Mouse (Mus musculus) ES-E14 (cell line): Measurements from ENCODE around the gene Flii. TPM values are rescaled to one million over a fixed set of nuclear protein-coding genes. Genes with fewer than 3 reads are reported as not detected.
A peak's percentile ranks its signal among the peaks of the same experiment; 100 is the strongest.

Experiments used
- DNase-seq: peaks from one replicate; pipeline ENCODE4 v3.0.0-alpha.2; 2013; ENCODE audit warnings: low read depth, low spot score
- H3K27ac ChIP-seq: 2 replicates; pipeline ENCODE4 v1.5.1; 2012; ENCODE audit warnings: low read depth, mild to moderate bottlenecking, low read length, moderate library complexity, mixed read lengths; ENCODE audit not compliant: poor library complexity, insufficient read depth, severe bottlenecking
- H3K36me3 ChIP-seq: 2 replicates; pipeline ENCODE4 v1.6.1; 2012; ENCODE audit warnings: mild to moderate bottlenecking, low read length, moderate library complexity, mixed read lengths; ENCODE audit not compliant: control insufficient read depth, poor library complexity, insufficient read depth, severe bottlenecking
- H3K4me1 ChIP-seq, 2 experiments: fragments of 150-350 bp in 1 of 2; sonication (generic) in 1 of 2; 2 replicates each; pipeline ENCODE4 v1.6.1; 2012; ENCODE audit warnings: low read length in 2 of 2, mild to moderate bottlenecking in 1 of 2, mixed read lengths in 1 of 2; ENCODE audit not compliant: control insufficient read depth in 2 of 2, insufficient read depth in 2 of 2, poor library complexity in 1 of 2
- H3K4me3 ChIP-seq, 2 experiments: fragments of 150-350 bp in 1 of 2; sonication (generic) in 1 of 2; 2 replicates each; pipeline ENCODE4 v1.5.1; 2012; ENCODE audit warnings: low read length in 2 of 2, low read depth in 1 of 2, mild to moderate bottlenecking in 1 of 2, mixed read lengths in 1 of 2; ENCODE audit not compliant: insufficient read depth in 1 of 2, poor library complexity in 1 of 2, severe bottlenecking in 1 of 2
- H3K9ac ChIP-seq: 2 replicates; pipeline ENCODE4 v1.6.1; 2012; ENCODE audit warnings: low read depth, mild to moderate bottlenecking, low read length, mixed read lengths; ENCODE audit not compliant: poor library complexity, insufficient read depth, severe bottlenecking
- H3K9me3 ChIP-seq: fragments of 150-350 bp; sonication (generic); 2 replicates; pipeline ENCODE4 v1.6.1; 2012; ENCODE audit warnings: low read depth, mild to moderate bottlenecking, low read length; ENCODE audit not compliant: control insufficient read depth, insufficient read depth
- CHD2 ChIP-seq: IDR thresholded peaks from 2 replicates; pipeline ENCODE4 v1.6.1; 2014; ENCODE audit warnings: mild to moderate bottlenecking, low read depth, low read length, inconsistent platforms
- HCFC1 ChIP-seq: IDR thresholded peaks from 2 replicates; pipeline ENCODE4 v1.6.1; 2012; ENCODE audit warnings: low read length, inconsistent platforms, borderline replicate concordance; ENCODE audit not compliant: insufficient read depth
- MAFK ChIP-seq: IDR thresholded peaks from 2 replicates; pipeline ENCODE4 v1.6.1; 2014; ENCODE audit warnings: mild to moderate bottlenecking, low read depth, low read length, inconsistent platforms; ENCODE audit not compliant: insufficient read depth
- ZC3H11A ChIP-seq: IDR thresholded peaks from 2 replicates; pipeline ENCODE4 v1.6.1; 2012; ENCODE audit warnings: low read depth, mild to moderate bottlenecking, inconsistent platforms, low read length, borderline replicate concordance
- ZNF384 ChIP-seq: IDR thresholded peaks from 2 replicates; pipeline ENCODE4 v1.6.1; 2012; ENCODE audit warnings: low read depth, low read length, inconsistent platforms
- in situ Hi-C, 2 experiments: fragments of 600-800 bp; cut with MboI; formaldehyde crosslinking; loops; one replicate each; pipeline ENCODE4 v1.15.1; 2025; ENCODE audit warnings: low sequenced_read_pairs in 2 of 2, inconsistent platforms in 1 of 2; ENCODE audit not compliant: unreplicated experiment in 2 of 2
- total RNA-seq: library from RNA; depleted of rRNA; stranded (reverse); fragments of 300-350 nt; gene quantifications from 2 replicates; pipeline ENCODE4 v1.2.3, GENCODE M21; 2012

Gene Flii
- total RNA-seq, 1 experiment: 55.3 TPM

- DNase-seq: peak; percentile 87
- peak; percentile 45; the same call in 1 of the 2 replicates for TF ChIP-seq HCFC1
- no peak for TF ChIP-seq MAFK
- in situ Hi-C loops: no loop called here
Measured at GRCm38 (mm10) chr11:60728260-60728761, 1.2 kb upstream of the Flii start, which contains the start of gene Mief2. Gene Mief2 (plus strand): TSS chr11:60728398.

DNA sequence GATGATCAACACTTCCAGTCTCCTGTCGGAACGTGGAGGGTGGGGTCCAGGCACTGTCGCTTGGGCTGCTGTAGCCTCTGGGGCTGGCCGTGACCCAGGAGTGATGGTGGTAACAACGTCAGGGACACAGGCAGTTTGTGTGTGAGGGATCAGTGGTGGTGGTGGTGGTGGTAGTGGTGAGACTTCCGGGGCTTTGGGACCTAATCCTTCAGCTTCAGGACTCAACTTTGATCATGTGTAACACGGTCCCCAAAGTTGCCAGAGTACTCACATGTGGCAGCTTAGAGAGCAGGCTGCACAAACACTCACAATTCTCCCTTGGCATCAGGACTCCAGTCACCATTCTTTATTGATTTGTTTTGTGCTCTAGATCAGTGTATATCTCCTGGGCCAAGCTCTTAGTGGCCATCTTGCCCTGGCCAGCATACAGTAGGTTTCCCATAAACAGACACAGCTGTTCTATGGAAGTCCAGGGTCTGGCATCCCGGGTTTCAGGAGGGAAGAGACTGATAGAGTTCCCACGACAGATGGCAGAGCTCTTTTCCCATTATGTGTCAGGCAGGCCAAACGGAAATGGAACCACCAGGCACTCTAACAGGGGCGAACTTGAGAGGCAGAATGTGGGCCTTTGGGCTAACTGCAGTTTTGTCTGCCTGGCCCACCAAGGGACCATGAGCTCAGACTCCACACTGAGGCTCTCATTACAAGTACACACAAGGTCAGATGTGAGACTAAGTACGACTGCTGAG, 503 bp upstream of the Flii start:
- no peaks in the 10 kb centered on the region for H3K9me3 ChIP-seq
- no peak for TF ChIP-seq ZNF384
- no peak for TF ChIP-seq ZC3H11A
- no peak for TF ChIP-seq MAFK
- TF ChIP-seq CHD2: no peak
- TF ChIP-seq HCFC1: no peak
- peaks cover 3 to 18% of the 10 kb centered on the region in 2 experiments; a peak in 1 of 4 replicates for H3K4me1 ChIP-seq
- peak overlapping the region; percentile 27; the same call in 1 of the 2 replicates for H3K9ac ChIP-seq
- H3K36me3 ChIP-seq: peaks cover 8% of the 10 kb centered on the region; the same call in 1 of the 2 replicates
- no peak overlapping the region for H3K27ac ChIP-seq
- DNase-seq: no peak
- H3K4me3 ChIP-seq: peak overlapping the region; percentile 80 to 92
- in situ Hi-C loops: no loop called here

More at GRCm38 (mm10) chr11:60728260-60728761, 1.2 kb upstream of the Flii start, which contains the start of gene Mief2:
- Histone ChIP-seq H3K4me1 (peaks cover 3 to 18% of the 10 kb centered on the region in 2 experiments; a peak in 1 of 4 replicates), H3K9ac (peak within 1 kb of the TSS; percentile 80), H3K9me3 (no peaks in the 10 kb centered on the region), H3K36me3 (peaks cover 4% of the 10 kb centered on the region; the same call in 1 of the 2 replicates), H3K27ac (peak within 1 kb of the TSS; percentile 40; the same call in 1 of the 2 replicates), H3K4me3 (peak within 1 kb of the TSS; percentile 80 to 92)

DNA sequence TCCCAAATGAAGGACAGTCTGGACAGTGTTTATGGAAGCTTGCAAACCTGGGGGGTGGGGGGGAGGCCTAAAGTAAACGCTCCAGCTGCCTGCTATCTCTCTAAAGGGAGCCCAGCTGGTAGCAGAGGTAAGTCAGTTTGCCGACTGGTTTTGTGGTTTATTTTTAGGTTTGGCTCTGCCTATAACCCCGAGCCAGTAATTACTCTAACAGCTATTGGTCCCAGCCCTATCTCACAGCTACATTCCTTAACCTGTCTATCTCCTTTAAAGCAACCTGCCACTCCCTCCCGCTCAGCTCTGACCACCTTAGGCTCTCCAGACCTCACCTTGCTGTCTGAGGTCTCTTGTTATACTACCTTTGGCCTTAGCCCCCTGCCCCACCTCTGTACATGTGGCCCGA, 7.8 kb downstream of the Flii start:
- no peak for DNase-seq
- Histone ChIP-seq H3K9ac (no peak overlapping the region), H3K4me3 (no peak overlapping the region), H3K27ac (no peak overlapping the region), H3K36me3 (peaks cover 42% of the 10 kb centered on the region; the same call in 1 of the 2 replicates), H3K4me1 (no peaks in the 10 kb centered on the region), H3K9me3 (no peaks in the 10 kb centered on the region)
- in situ Hi-C loops: no loop called here
- TF ChIP-seq CHD2 (no peak), ZNF384 (no peak), HCFC1 (no peak), MAFK (no peak), ZC3H11A (no peak)

DNA sequence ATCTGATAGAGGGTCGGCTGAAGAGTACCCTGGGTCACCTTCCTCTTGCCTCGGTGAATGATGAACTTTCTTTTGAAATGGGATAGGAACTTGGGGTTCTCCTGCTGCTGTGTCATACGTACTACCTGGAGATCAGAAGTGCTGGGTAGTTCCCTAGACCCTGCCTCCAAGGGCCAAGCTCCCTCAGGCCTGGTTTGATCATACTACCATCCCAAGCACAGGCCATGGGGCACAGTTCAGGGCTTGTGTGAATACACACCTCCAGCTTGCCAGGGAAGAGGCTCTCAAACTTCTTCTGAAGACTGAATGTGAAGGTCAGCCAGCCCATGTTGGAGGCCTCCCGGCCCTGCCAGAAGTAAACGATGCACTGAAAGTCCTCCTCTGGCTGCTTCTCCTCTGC, 11.2 kb downstream of the Flii start:
- in situ Hi-C loops: no loop called here
- no peak overlapping the region for H3K27ac ChIP-seq
- H3K4me3 ChIP-seq: no peak overlapping the region
- DNase-seq: no peak
- H3K9me3 ChIP-seq: no peaks in the 10 kb centered on the region
- TF ChIP-seq CHD2 (no peak), MAFK (no peak), ZNF384 (no peak), HCFC1 (no peak), ZC3H11A (no peak)
- peaks cover 4 to 6% of the 10 kb centered on the region in 2 experiments; a peak in 2 of 4 replicates for H3K4me1 ChIP-seq
- H3K36me3 ChIP-seq: peaks cover 62% of the 10 kb centered on the region
- no peak overlapping the region for H3K9ac ChIP-seq
